Mouse (Mus musculus): Measurements from ENCODE around the gene Gm11042.

DNA sequence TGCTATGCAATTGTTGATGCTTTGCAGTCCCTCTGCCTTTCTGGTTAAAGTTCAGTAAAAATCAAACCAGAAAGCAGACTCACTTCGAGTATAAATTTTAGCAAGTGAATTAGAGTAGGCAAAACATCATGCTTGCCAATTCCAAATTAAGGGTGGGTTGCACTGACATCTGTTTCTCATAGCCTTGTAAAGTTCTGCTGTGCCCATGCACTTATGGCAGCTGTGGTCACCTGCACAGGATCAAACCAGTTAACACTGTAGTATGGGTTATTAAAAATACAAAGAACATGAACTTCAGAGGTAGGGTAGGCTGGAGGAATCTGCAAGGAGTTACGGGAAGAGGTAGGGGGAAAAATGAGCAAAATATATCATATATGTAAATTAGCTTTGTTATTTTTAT lies 46.3 kb upstream of the Gm11042 start:
- TF ChIP-seq CTCF (IDR thresholded peaks at IDR 0.05; ENCODE audit: low read depth) (no peak), EP300 (IDR thresholded peaks at IDR 0.05; ENCODE audit: low read depth) (no peak)

Measured in liver, postnatal 0 days (tissue).